Mouse (Mus musculus) kidney, embryonic 14.5 days (tissue): ENCODE data around the gene Apobec1. TPM values are rescaled to one million over a fixed set of nuclear protein-coding genes. Genes with fewer than 3 reads are reported as not detected.

Source experiments
- ATAC-seq: fragments of 200-750 bp; cut with Nextera tagmentation; 2 replicates; pipeline ENCODE4 v1.8.0; 2017; ENCODE audit warnings: moderate number of reproducible peaks, mild to moderate bottlenecking, moderate TSS enrichment, moderate library complexity; ENCODE audit not compliant: low FRiP score, low TSS enrichment
- H3K27ac ChIP-seq: fragments of 300-500 bp; sonication (generic); 2 replicates; pipeline ENCODE4 v1.5.1; 2014; ENCODE audit warnings: low read depth, mild to moderate bottlenecking, low read length, moderate library complexity, mixed read lengths
- H3K27me3 ChIP-seq: fragments of 300-500 bp; sonication (generic); 2 replicates; pipeline ENCODE4 v1.6.1; 2014; ENCODE audit warnings: mild to moderate bottlenecking, low read length; ENCODE audit not compliant: control insufficient read depth, insufficient read depth
- H3K36me3 ChIP-seq: fragments of 300-500 bp; sonication (generic); 2 replicates; pipeline ENCODE4 v1.6.1; 2014; ENCODE audit warnings: low read length, mixed read lengths; ENCODE audit not compliant: control insufficient read depth, insufficient read depth
- H3K4me1 ChIP-seq: fragments of 300-500 bp; sonication (generic); 2 replicates; pipeline ENCODE4 v1.6.1; 2014; ENCODE audit warnings: low read length, mixed read lengths; ENCODE audit not compliant: control insufficient read depth, insufficient read depth
- H3K4me2 ChIP-seq: fragments of 300-500 bp; sonication (generic); replicated peaks from 2 replicates; pipeline ENCODE4 v1.6.1; 2014; ENCODE audit warnings: low read depth, mild to moderate bottlenecking, low read length
- H3K4me3 ChIP-seq: fragments of 300-500 bp; sonication (generic); 2 replicates; pipeline ENCODE4 v1.5.1; 2014; ENCODE audit warnings: mild to moderate bottlenecking, low read length
- H3K9ac ChIP-seq: fragments of 300-500 bp; sonication (generic); 2 replicates; pipeline ENCODE4 v1.6.1; 2014; ENCODE audit warnings: low read depth, mild to moderate bottlenecking, low read length, moderate library complexity
- H3K9me3 ChIP-seq: fragments of 300-500 bp; sonication (generic); 2 replicates; pipeline ENCODE4 v1.6.1; 2016; ENCODE audit warnings: low read length; ENCODE audit not compliant: control insufficient read depth
- WGBS: fragments of 180-500 bp; shearing (Covaris S2); extraction: QIAGEN DNeasy Blood & Tissue Kit; methylation state at CpG from one replicate; pipeline ENCODE4 v1.1.7; 2014; 5-methylcytosine and 5-hydroxymethylcytosine counted together
- polyA plus RNA-seq: library from polyadenylated mRNA; unstranded; fragments of >200 nt; fragmentation: Nextera tagmentation; extraction: Ambion mirVana; gene quantifications from 2 replicates; pipeline ENCODE4 v1.2.1, GENCODE M21; 2014

The Apobec1 gene
- polyA plus RNA-seq, 1 experiment from 2014 or later = 2.7 TPM

- no peak for ATAC-seq
These were observed 62.7 kb downstream of the Apobec1 start for GRCm38 (mm10) chr6:122539564-122539963.

GRCm38 (mm10) chr6:122534032-122534431 is 68.2 kb downstream of the Apobec1 start:
- Histone ChIP-seq H3K4me3 (no peak overlapping the region), H3K27ac (no peak overlapping the region), H3K4me2 (no peak overlapping the region), H3K4me1 (0 out of 2 replicates have a peak, but pooled peaks cover 3% of the 10 kb centered on the region), H3K36me3 (no peaks in the 10 kb centered on the region), H3K9ac (no peak overlapping the region), H3K27me3 (no peaks in the 10 kb centered on the region), H3K9me3 (no peaks in the 10 kb centered on the region)
- no peak for ATAC-seq
- 21% methylated on average over 3 of the region's 3 CpGs for WGBS

More at GRCm38 (mm10) chr6:122539564-122539963, 62.7 kb downstream of the Apobec1 start:
- no peak overlapping the region for H3K4me3 ChIP-seq
- WGBS = 90% methylated on average over 9 of the region's 9 CpGs
- no peak overlapping the region for H3K27ac ChIP-seq
- H3K9me3 ChIP-seq = no peaks in the 10 kb centered on the region
- no peak overlapping the region for H3K9ac ChIP-seq
- no peaks in the 10 kb centered on the region for H3K36me3 ChIP-seq
- no peaks in the 10 kb centered on the region for H3K27me3 ChIP-seq
- no peak overlapping the region for H3K4me2 ChIP-seq
- H3K4me1 ChIP-seq = no peaks in the 10 kb centered on the region

GRCm38 (mm10) chr6:122532883-122533302 is 69.4 kb downstream of the Apobec1 start:
- Histone ChIP-seq H3K9me3 (no peaks in the 10 kb centered on the region), H3K27me3 (no peaks in the 10 kb centered on the region), H3K4me2 (0 out of 2 replicates have a peak overlapping the region, but pooled peaks have one; percentile 15), H3K4me3 (no peak overlapping the region; the same call in 1 of the 2 replicates), H3K9ac (no peak overlapping the region), H3K4me1 (0 out of 2 replicates have a peak, but pooled peaks cover 3% of the 10 kb centered on the region), H3K27ac (no peak overlapping the region), H3K36me3 (no peaks in the 10 kb centered on the region)
- 11% methylated on average over 4 of the region's 4 CpGs for WGBS
- ATAC-seq = peak; percentile 56; the same call in 1 of the 2 replicates

GRCm38 (mm10) chr6:122531466-122532174 is 70.6 kb downstream of the Apobec1 start:
- Histone ChIP-seq H3K4me1 (0 out of 2 replicates have a peak, but pooled peaks cover 3% of the 10 kb centered on the region), H3K27ac (peak overlapping the region; percentile 17; the same call in 1 of the 2 replicates), H3K4me2 (no peak overlapping the region), H3K27me3 (no peaks in the 10 kb centered on the region), H3K4me3 (no peak overlapping the region), H3K9ac (no peak overlapping the region), H3K9me3 (no peaks in the 10 kb centered on the region), H3K36me3 (no peaks in the 10 kb centered on the region)
- ATAC-seq = no peak
- WGBS = 62% methylated on average over 8 of the region's 8 CpGs

GRCm38 (mm10) chr6:122528136-122528535 is 74.1 kb downstream of the Apobec1 start:
- 81% methylated on average over 11 of the region's 11 CpGs for WGBS

More at GRCm38 (mm10) chr6:122528136-122528535, 74.1 kb downstream of the Apobec1 start:
- Histone ChIP-seq H3K27me3 (no peaks in the 10 kb centered on the region), H3K36me3 (no peaks in the 10 kb centered on the region), H3K4me1 (0 out of 2 replicates have a peak, but pooled peaks cover 3% of the 10 kb centered on the region), H3K27ac (no peak overlapping the region), H3K9me3 (no peaks in the 10 kb centered on the region), H3K4me3 (no peak overlapping the region), H3K4me2 (no peak overlapping the region), H3K9ac (no peak overlapping the region)
- ATAC-seq = no peak

Other genes starting within 250 kb of the Apobec1 start
- 19.9 and 23.2 TPM in 2 replicates for gene Rimklb, start 103.7 kb downstream of the Apobec1 start, polyA plus RNA-seq
- gene Mfap5, start 96.6 kb downstream of the Apobec1 start, polyA plus RNA-seq = 10.4 and 12.8 TPM in 2 replicates
- gene Aicda, start 48.6 kb downstream of the Apobec1 start, polyA plus RNA-seq = not detected in 2 replicates
- gene Gdf3, start 7.6 kb upstream of the Apobec1 start, polyA plus RNA-seq = not detected in 2 replicates
- not detected in 2 replicates for gene Dppa3, start 24.0 kb upstream of the Apobec1 start, polyA plus RNA-seq
- 0.13 TPM in 1 of 2 replicates, not detected in the other for gene Nanog, start 105.0 kb upstream of the Apobec1 start, polyA plus RNA-seq
- gene Slc2a3, start 199.2 kb upstream of the Apobec1 start, polyA plus RNA-seq = 2.9 and 5.8 TPM in 2 replicates
- 4.1 and 7.8 TPM in 2 replicates for gene Foxj2, start 217.5 kb upstream of the Apobec1 start, polyA plus RNA-seq